Mouse (Mus musculus) stomach, embryonic 14.5 days (tissue): ENCODE results near the gene Atf6. TPM values are rescaled to one million over a fixed set of nuclear protein-coding genes. Genes with fewer than 3 reads are reported as not detected.
A peak's percentile ranks its signal among the peaks of the same experiment; 100 is the strongest.

Source experiments
- ATAC-seq: fragments of 200-750 bp; cut with Nextera tagmentation; 2 replicates; pipeline ENCODE4 v1.8.0; 2017; ENCODE audit warnings: low read depth, moderate TSS enrichment; ENCODE audit not compliant: insufficient number of reproducible peaks, insufficient read depth, low FRiP score
- H3K27ac ChIP-seq: fragments of 300-500 bp; sonication (generic); 2 replicates; pipeline ENCODE4 v1.5.1; 2014; ENCODE audit warnings: mild to moderate bottlenecking, low read length, moderate library complexity, mixed read lengths
- H3K27me3 ChIP-seq: fragments of 300-500 bp; sonication (generic); 2 replicates; pipeline ENCODE4 v1.6.1; 2014; ENCODE audit warnings: low read length, control low read depth, mixed read lengths; ENCODE audit not compliant: control insufficient read depth, insufficient read depth
- H3K36me3 ChIP-seq: fragments of 300-500 bp; sonication (generic); 2 replicates; pipeline ENCODE4 v1.6.1; 2014; ENCODE audit warnings: mild to moderate bottlenecking, control low read depth, low read length, moderate library complexity, mixed read lengths; ENCODE audit not compliant: control insufficient read depth, insufficient read depth
- H3K4me1 ChIP-seq: fragments of 300-500 bp; sonication (generic); 2 replicates; pipeline ENCODE4 v1.6.1; 2014; ENCODE audit warnings: low read length, control low read depth, mixed read lengths; ENCODE audit not compliant: control insufficient read depth, insufficient read depth
- H3K4me2 ChIP-seq: fragments of 300-500 bp; sonication (generic); replicated peaks from 2 replicates; pipeline ENCODE4 v1.6.1; 2014; ENCODE audit warnings: low read depth, low read length, control low read depth
- H3K4me3 ChIP-seq: fragments of 300-500 bp; sonication (generic); 2 replicates; pipeline ENCODE4 v1.5.1; 2014; ENCODE audit warnings: low read depth, low read length, control low read depth
- H3K9ac ChIP-seq: fragments of 300-500 bp; sonication (generic); replicated peaks from 2 replicates; pipeline ENCODE4 v1.6.1; 2014; ENCODE audit warnings: low read depth, mild to moderate bottlenecking, control low read depth, low read length, moderate library complexity, mixed read lengths
- H3K9me3 ChIP-seq: fragments of 300-500 bp; sonication (generic); 2 replicates; pipeline ENCODE4 v1.6.1; 2016; ENCODE audit warnings: low read depth, low read length, control low read depth; ENCODE audit not compliant: control insufficient read depth
- WGBS: fragments of 180-500 bp; shearing (Covaris S2); extraction: QIAGEN DNeasy Blood & Tissue Kit; methylation state at CpG from one replicate; pipeline ENCODE4 v1.1.7; 2014; 5-methylcytosine and 5-hydroxymethylcytosine counted together
- polyA plus RNA-seq: library from polyadenylated mRNA; unstranded; fragments of >200 nt; fragmentation: Nextera tagmentation; extraction: Ambion mirVana; gene quantifications from 2 replicates; pipeline ENCODE4 v1.2.1, GENCODE M21; 2014

Atf6 gene
- polyA plus RNA-seq, 1 experiment from 2014 or later = 10.8 TPM

DNA sequence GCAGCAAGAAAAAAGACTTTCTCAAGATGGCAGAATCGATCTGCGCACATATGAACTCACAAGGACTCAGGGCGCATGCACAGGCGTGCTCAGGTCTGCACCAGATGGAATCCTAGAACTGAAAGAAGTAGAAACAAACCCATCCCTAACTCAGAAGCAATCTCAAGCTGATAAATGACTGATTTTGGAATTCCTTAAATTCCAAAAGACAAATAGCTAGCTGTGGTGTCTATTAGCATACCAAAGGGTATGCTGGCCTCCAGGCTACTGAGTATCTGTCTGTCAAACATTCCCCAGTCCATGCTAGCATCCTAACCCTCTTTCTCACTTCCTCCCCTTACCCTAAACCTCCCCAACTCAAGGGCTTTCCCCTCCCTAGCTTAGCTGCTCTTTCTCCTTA is 21.7 kb upstream of the Atf6 start:
- H3K4me2 ChIP-seq = no peak overlapping the region

DNA sequence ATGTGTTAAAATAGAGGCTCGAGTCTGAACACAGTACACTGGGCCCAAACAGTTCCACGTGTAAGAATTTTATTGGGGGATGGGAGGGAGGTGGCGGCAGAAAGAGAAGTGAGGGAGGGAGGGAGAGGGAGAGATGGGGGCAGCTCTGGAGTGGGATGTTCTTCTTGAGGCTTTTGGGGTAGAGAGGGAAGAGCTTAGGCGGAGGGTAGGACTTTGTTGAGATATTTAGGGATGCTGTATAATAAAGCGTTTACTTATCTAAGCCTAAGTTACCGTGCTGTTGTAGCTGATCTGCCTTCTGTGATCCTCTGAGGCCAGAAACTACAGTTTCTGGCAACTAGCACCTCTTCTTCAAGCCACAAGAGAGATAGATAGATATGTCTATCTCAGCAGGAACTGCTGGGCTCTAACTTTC is 18.5 kb upstream of the Atf6 start:
- H3K4me2 ChIP-seq = no peak overlapping the region
- no peaks in the 10 kb centered on the region for H3K27me3 ChIP-seq
- no peak overlapping the region for H3K27ac ChIP-seq
- ATAC-seq = no peak
- H3K36me3 ChIP-seq = peaks cover 5% of the 10 kb centered on the region; the same call in 1 of the 2 replicates
- no peaks in the 10 kb centered on the region for H3K9me3 ChIP-seq
- no peak overlapping the region for H3K9ac ChIP-seq
- no peak overlapping the region for H3K4me3 ChIP-seq
- 31% methylated on average over 6 of the region's 6 CpGs for WGBS
- peaks cover 4% of the 10 kb centered on the region; the same call in 1 of the 2 replicates for H3K4me1 ChIP-seq

More for the DNA sequence above, 21.7 kb upstream of the Atf6 start:
- no peak overlapping the region for H3K9ac ChIP-seq
- H3K27me3 ChIP-seq = no peaks in the 10 kb centered on the region
- H3K27ac ChIP-seq = no peak overlapping the region
- H3K4me3 ChIP-seq = no peak overlapping the region
- WGBS = 76% methylated on average over 4 of the region's 4 CpGs
- peaks cover 2% of the 10 kb centered on the region; the same call in 1 of the 2 replicates for H3K4me1 ChIP-seq
- no peaks in the 10 kb centered on the region for H3K36me3 ChIP-seq
- ATAC-seq = no peak
- no peaks in the 10 kb centered on the region for H3K9me3 ChIP-seq

DNA sequence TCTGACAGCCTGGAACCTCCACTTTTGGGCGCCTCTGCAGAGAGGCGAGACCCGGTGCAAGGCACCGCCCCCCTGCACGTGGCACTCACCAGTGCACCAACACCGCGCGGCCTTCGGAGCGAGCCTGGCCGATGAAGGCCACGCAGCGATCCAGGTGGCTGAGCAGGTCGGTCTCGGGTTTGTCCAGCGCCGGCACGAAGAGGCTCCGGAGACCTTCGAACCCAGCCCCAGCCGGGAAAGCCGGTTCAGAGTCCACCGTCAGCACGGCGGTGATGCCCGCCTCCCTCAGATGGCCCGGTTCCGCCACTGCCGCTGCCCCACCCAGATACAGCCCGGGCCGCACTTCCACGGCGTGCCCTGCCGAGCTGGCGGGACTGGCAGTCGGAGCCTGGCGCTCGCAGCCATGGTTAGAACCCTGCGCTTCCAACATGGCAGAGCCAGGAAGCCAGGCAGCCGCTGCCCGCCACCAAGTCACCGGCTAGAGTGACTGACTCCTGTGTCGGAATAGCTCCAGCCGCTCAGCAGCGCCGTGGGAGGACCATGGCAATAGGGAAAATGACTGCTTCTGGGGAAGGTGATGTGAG is 17.5 kb upstream of the Atf6 start, which contains the start of the genes Gm26620 and Dusp12:
Gene Gm26620, plus strand, starts transcription at position 88 of the 584 bp plus-strand sequence.
Gene Dusp12, minus strand, starts transcription at position 563 of the 584 bp plus-strand sequence.
- peak within 1 kb of the TSS; percentile 59 for H3K4me3 ChIP-seq
- peak within 1 kb of the TSS; percentile 84 for H3K4me2 ChIP-seq
- no peaks in the 10 kb centered on the region for H3K27me3 ChIP-seq
- peak within 1 kb of the TSS; percentile 21; the same call in 1 of the 2 replicates for H3K27ac ChIP-seq
- ATAC-seq = peak; percentile 93
- H3K4me1 ChIP-seq = peaks cover 4% of the 10 kb centered on the region; the same call in 1 of the 2 replicates
- H3K9ac ChIP-seq = peak within 1 kb of the TSS; percentile 58
- H3K36me3 ChIP-seq = peaks cover 9% of the 10 kb centered on the region; the same call in 1 of the 2 replicates
- no peaks in the 10 kb centered on the region for H3K9me3 ChIP-seq
- WGBS = under 1% methylated on average over 46 of the region's 46 CpGs

DNA sequence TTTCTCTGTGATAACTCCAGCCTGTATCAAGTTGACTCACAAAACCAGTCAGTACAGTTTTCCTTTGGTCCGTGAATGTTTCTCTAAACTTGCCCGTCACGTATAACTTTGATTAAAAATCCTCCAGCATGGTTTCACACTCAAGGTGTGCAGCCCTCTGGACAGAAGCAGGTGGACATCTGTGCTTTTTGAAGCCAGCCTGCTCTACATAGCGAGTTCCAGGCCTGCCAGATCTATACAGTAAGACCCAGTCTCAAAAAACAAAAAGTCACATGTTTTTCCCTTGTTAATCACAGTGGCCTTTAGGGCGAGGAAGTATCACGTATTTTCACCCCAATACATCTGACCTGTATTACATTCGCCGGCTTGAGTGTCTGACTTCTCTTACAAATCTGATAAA is 16.8 kb upstream of the Atf6 start:
- ATAC-seq = no peak

DNA sequence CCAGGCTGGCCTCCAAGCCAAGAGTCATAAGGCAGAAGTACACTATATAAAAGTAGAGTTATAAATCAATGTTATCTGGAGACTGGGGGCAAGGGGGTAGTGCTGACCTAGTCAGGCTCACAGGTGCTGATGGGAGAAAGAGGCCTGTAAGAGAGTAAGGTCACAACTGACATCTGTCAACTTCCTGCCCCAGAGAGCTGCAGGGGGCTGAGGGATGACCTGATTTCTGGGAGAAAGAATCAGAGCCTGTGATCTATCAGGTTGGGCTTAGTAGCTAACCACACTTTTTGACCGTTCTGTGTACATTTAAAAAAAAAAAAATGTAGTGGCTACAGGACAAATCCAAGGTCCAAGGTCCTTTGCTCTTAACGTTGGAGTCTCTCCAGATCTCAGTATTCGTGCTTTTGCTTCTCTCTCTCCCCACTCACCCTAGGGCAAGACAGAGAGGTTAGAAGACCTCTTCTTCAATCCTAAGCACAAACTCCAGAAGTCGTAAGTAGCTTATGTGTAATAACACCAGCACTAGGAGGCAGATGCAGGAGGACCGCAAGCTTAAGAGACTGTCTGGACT is 15.4 kb upstream of the Atf6 start:
- H3K4me3 ChIP-seq = no peak overlapping the region
- peaks cover 4% of the 10 kb centered on the region; the same call in 1 of the 2 replicates for H3K4me1 ChIP-seq
- H3K27ac ChIP-seq = no peak overlapping the region
- 60% methylated on average over 5 of the region's 5 CpGs for WGBS
- no peak overlapping the region for H3K9ac ChIP-seq
- no peaks in the 10 kb centered on the region for H3K27me3 ChIP-seq
- no peaks in the 10 kb centered on the region for H3K9me3 ChIP-seq
- ATAC-seq = no peak
- peaks cover 18% of the 10 kb centered on the region; the same call in 1 of the 2 replicates for H3K36me3 ChIP-seq
- no peak overlapping the region for H3K4me2 ChIP-seq

More for the DNA sequence above, 16.8 kb upstream of the Atf6 start:
- 15% methylated on average over 8 of the region's 8 CpGs for WGBS
- H3K9ac ChIP-seq = peak overlapping the region; percentile 58
- H3K4me1 ChIP-seq = peaks cover 4% of the 10 kb centered on the region; the same call in 1 of the 2 replicates
- no peaks in the 10 kb centered on the region for H3K9me3 ChIP-seq
- peak overlapping the region; percentile 84 for H3K4me2 ChIP-seq
- H3K4me3 ChIP-seq = peak overlapping the region; percentile 59
- H3K36me3 ChIP-seq = peaks cover 13% of the 10 kb centered on the region; the same call in 1 of the 2 replicates
- H3K27me3 ChIP-seq = no peaks in the 10 kb centered on the region
- H3K27ac ChIP-seq = no peak overlapping the region

DNA sequence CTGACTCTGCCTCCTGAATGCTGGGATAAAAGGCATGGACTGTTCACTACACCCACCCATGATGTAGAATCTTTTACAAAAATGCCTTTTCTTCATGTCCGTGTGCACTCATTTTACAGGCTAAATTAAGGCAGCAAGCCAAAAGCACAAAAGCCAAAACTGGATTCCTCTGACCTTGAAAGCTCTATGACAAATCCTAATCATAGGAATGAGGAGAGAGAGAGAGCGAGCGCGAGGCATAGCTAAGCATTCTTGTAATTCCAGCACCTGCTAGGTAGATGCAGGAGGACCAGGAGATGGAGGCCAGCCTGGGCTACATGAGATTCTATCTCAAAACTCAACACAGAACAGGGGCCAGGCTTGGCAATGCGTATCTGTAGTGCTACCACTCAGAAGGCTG is 9.3 kb upstream of the Atf6 start:
- H3K4me1 ChIP-seq = no peaks in the 10 kb centered on the region
- no peak for ATAC-seq
- no peak overlapping the region for H3K4me3 ChIP-seq
- no peak overlapping the region for H3K27ac ChIP-seq
- 86% methylated on average over 5 of the region's 5 CpGs for WGBS
- H3K9ac ChIP-seq = no peak overlapping the region
- H3K4me2 ChIP-seq = no peak overlapping the region
- no peaks in the 10 kb centered on the region for H3K9me3 ChIP-seq
- H3K36me3 ChIP-seq = peaks cover 31% of the 10 kb centered on the region; the same call in 1 of the 2 replicates
- no peaks in the 10 kb centered on the region for H3K27me3 ChIP-seq

DNA sequence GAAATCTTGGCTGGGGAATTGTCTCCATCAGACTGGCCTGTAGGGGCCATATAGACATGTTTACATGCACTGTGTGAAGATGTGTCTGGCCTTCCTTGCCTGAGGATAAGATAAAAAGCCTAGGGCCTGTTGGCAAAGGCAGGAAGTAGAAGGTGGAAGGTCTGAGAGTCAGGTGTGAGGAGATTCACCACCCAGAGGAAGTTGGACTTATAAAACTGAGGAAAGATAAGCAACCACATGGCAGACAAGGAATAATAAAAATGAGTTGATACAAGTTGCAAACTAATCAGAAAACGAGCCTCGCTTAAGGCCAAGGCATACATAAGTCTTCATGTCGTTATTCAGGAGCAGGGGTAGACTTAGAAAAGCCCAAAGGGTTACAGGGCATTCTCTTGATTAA is 8.1 kb upstream of the Atf6 start:
- Histone ChIP-seq H3K9me3 (no peaks in the 10 kb centered on the region), H3K4me2 (no peak overlapping the region), H3K27ac (no peak overlapping the region), H3K4me3 (no peak overlapping the region), H3K9ac (no peak overlapping the region), H3K27me3 (no peaks in the 10 kb centered on the region), H3K36me3 (peaks cover 25% of the 10 kb centered on the region; the same call in 1 of the 2 replicates), H3K4me1 (no peaks in the 10 kb centered on the region)
- WGBS = 68% methylated on average over 3 of the region's 3 CpGs
- no peak for ATAC-seq

DNA sequence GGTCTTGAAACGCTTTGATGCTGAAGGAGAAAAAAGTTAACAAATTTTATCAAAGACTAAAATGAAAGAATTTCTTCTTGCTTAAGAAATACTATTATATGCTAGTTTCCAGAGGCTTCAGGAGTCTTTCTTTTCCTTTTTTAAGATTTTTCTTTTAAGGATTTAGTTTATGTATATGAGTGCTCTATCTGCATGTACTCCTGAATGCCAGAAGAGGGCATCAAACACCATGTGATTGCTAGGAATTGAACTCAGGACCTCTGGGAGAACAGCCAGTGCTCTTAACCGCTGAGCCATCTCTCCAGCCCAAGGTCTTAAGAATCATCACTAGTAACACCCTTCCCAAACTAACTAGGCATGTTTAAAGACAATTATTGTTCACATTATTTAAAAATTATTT is 4.4 kb upstream of the Atf6 start:
- Histone ChIP-seq H3K4me1 (no peaks in the 10 kb centered on the region), H3K27me3 (no peaks in the 10 kb centered on the region), H3K9me3 (no peaks in the 10 kb centered on the region), H3K9ac (no peak overlapping the region), H3K36me3 (peaks cover 10% of the 10 kb centered on the region; the same call in 1 of the 2 replicates), H3K4me2 (no peak overlapping the region), H3K4me3 (no peak overlapping the region), H3K27ac (no peak overlapping the region)
- ATAC-seq = no peak
- 91% methylated on average over 2 of the region's 2 CpGs for WGBS
